Mouse (Mus musculus) brain, adult 2 months (tissue): ENCODE data around the gene Ldhd.
A peak's percentile ranks its signal among the peaks of the same experiment; 100 is the strongest.

Experiments used
- DNase-seq: peaks from one replicate; pipeline ENCODE4 v3.0.0; 2011; ENCODE audit warnings: low read depth, low spot score

Gene Ldhd

GRCm38 (mm10) chr8:111630105-111630521, at the start of gene Ldhd:
Ldhd (minus strand) TSS chr8:111630374.
- DNase-seq, result peak; percentile 91

GRCm38 (mm10) chr8:111678848-111679247, 48.7 kb upstream of the Ldhd start:
- peak; percentile 75 for DNase-seq

GRCm38 (mm10) chr8:111678111-111678510, 47.9 kb upstream of the Ldhd start:
- peak; percentile 85 for DNase-seq

GRCm38 (mm10) chr8:111676237-111676636, 46.1 kb upstream of the Ldhd start:
- DNase-seq, result no peak

- DNase-seq, result peak; percentile 45
Measured at GRCm38 (mm10) chr8:111666751-111667150, 36.6 kb upstream of the Ldhd start.

- DNase-seq, result peak; percentile 87
Measured at GRCm38 (mm10) chr8:111662473-111662872, 32.3 kb upstream of the Ldhd start.

- DNase-seq, result peak; percentile 64
Measured at GRCm38 (mm10) chr8:111658819-111659423, 28.7 kb upstream of the Ldhd start.

GRCm38 (mm10) chr8:111657312-111657854, 27.2 kb upstream of the Ldhd start:
- no peak for DNase-seq

- no peak for DNase-seq
Measured at GRCm38 (mm10) chr8:111653524-111653923, 23.4 kb upstream of the Ldhd start.

- DNase-seq, result no peak
Measured at GRCm38 (mm10) chr8:111650651-111651050, 20.5 kb upstream of the Ldhd start.

GRCm38 (mm10) chr8:111648834-111649233, 18.7 kb upstream of the Ldhd start:
- no peak for DNase-seq

- no peak for DNase-seq
Measured at GRCm38 (mm10) chr8:111645715-111646114, 15.5 kb upstream of the Ldhd start.

GRCm38 (mm10) chr8:111644286-111645051, 14.3 kb upstream of the Ldhd start:
- DNase-seq, result peak; percentile 43

GRCm38 (mm10) chr8:111643264-111644141, 13.3 kb upstream of the Ldhd start, which contains the start of gene Zfp1:
Zfp1 (plus strand) TSS chr8:111643401.
- peak; percentile 99 for DNase-seq

GRCm38 (mm10) chr8:111642939-111643263, 12.7 kb upstream of the Ldhd start:
- no peak for DNase-seq

GRCm38 (mm10) chr8:111642496-111642895, 12.3 kb upstream of the Ldhd start:
- no peak for DNase-seq

GRCm38 (mm10) chr8:111641064-111641463, 10.9 kb upstream of the Ldhd start:
- peak; percentile 43 for DNase-seq

GRCm38 (mm10) chr8:111638086-111638485, 7.9 kb upstream of the Ldhd start:
- DNase-seq, result no peak

- DNase-seq, result no peak
Measured at GRCm38 (mm10) chr8:111632976-111633375, 2.8 kb upstream of the Ldhd start.

GRCm38 (mm10) chr8:111631589-111631988, 1.4 kb upstream of the Ldhd start:
- DNase-seq, result peak; percentile 81

GRCm38 (mm10) chr8:111628894-111629501, 1.2 kb downstream of the Ldhd start:
- no peak for DNase-seq
